Mouse (Mus musculus) left cerebral cortex, adult 18-20 months (tissue): ENCODE data around the gene Cyp46a1. TPM values are rescaled to one million over a fixed set of nuclear protein-coding genes. Genes with fewer than 3 reads are reported as not detected.

Experiments
- DNase-seq, 2 experiments: peaks; one replicate each; pipeline ENCODE4 v3.0.0; 2021 to 2022; ENCODE audit warnings: low spot score in 2 of 2, mixed read lengths in 1 of 2
- total RNA-seq, 2 experiments: library from RNA; stranded (reverse); gene quantifications; 2 replicates each; pipeline ENCODE4 v1.2.3; 2021

Cyp46a1 gene
- total RNA-seq, 2 experiments from 2014 or later: 259 to 273 TPM

GRCm38 (mm10) chr12:108355271-108355670 is 21.1 kb downstream of the Cyp46a1 start:
- no peak for DNase-seq

- DNase-seq: no peak
Measured at GRCm38 (mm10) chr12:108355986-108356385, 21.8 kb downstream of the Cyp46a1 start.

- peak; percentile 85 to 90 for DNase-seq
Measured at GRCm38 (mm10) chr12:108363796-108364195, 29.6 kb downstream of the Cyp46a1 start.

- no peak for DNase-seq
Measured at GRCm38 (mm10) chr12:108365340-108365739, 31.2 kb downstream of the Cyp46a1 start.

- no peak for DNase-seq
Measured at GRCm38 (mm10) chr12:108365868-108366267, 31.7 kb downstream of the Cyp46a1 start.

GRCm38 (mm10) chr12:108367909-108368308 is 33.7 kb downstream of the Cyp46a1 start:
- no peak for DNase-seq

- no peak for DNase-seq
Measured at GRCm38 (mm10) chr12:108368921-108369320, 34.7 kb downstream of the Cyp46a1 start.

- DNase-seq: no peak
Measured at GRCm38 (mm10) chr12:108370596-108371428, 36.6 kb downstream of the Cyp46a1 start, which contains the start of gene Eml1. Gene Eml1 (plus strand): TSS chr12:108370957.

- DNase-seq: no peak
Measured at GRCm38 (mm10) chr12:108371429-108371765, 37.2 kb downstream of the Cyp46a1 start.

GRCm38 (mm10) chr12:108372241-108372640 is 38.1 kb downstream of the Cyp46a1 start:
- DNase-seq: no peak

GRCm38 (mm10) chr12:108373611-108374010 is 39.4 kb downstream of the Cyp46a1 start:
- DNase-seq: no peak

GRCm38 (mm10) chr12:108374689-108375088 is 40.5 kb downstream of the Cyp46a1 start:
- no peak for DNase-seq

- no peak for DNase-seq
Measured at GRCm38 (mm10) chr12:108378379-108379133, 44.4 kb downstream of the Cyp46a1 start.

GRCm38 (mm10) chr12:108386476-108387232 is 52.5 kb downstream of the Cyp46a1 start:
- DNase-seq: no peak

- DNase-seq: no peak
Measured at GRCm38 (mm10) chr12:108389718-108390117, 55.5 kb downstream of the Cyp46a1 start.

GRCm38 (mm10) chr12:108392254-108393044 is 58.3 kb downstream of the Cyp46a1 start:
- DNase-seq: no peak

- no peak for DNase-seq
Measured at GRCm38 (mm10) chr12:108393082-108393481, 58.9 kb downstream of the Cyp46a1 start.

- peak; percentile 29 to 33 for DNase-seq
Measured at GRCm38 (mm10) chr12:108393637-108394036, 59.5 kb downstream of the Cyp46a1 start.

- DNase-seq: no peak
Measured at GRCm38 (mm10) chr12:108394534-108395284, 60.5 kb downstream of the Cyp46a1 start.

GRCm38 (mm10) chr12:108395285-108395660 is 61.1 kb downstream of the Cyp46a1 start:
- DNase-seq: no peak
